Comparison of ENCODE assay signal across 11 mouse cellular contexts in genomic region chr13:42536501-42537210, GRCm38 (mm10).
DNase-seq lines count a peak whose midpoint lies in the region; ATAC-seq and TF ChIP-seq lines count a peak whose summit lies in the region.
"Had no signal": no experiment of that assay in that cellular context is flagged by ENCODE, and none has a peak within 500 bp of the region (broad histone marks: within the 10 kb centered on the region; RNA-seq: fewer than 3 reads in every experiment).

No protein-coding gene starts in this region.

- H3K9ac ChIP-seq in heart, embryonic 12.5 days, result no peak overlapping the region
- H3K9ac ChIP-seq in midbrain, embryonic 14.5 days (replicated peaks; ENCODE audit: low read length), result no peak overlapping the region
- H3K9ac ChIP-seq: intestine, embryonic 15.5 days had no signal

- no peaks in the 10 kb centered on the region for H3K36me3 ChIP-seq in heart, embryonic 12.5 days
- no peaks in the 10 kb centered on the region for H3K36me3 ChIP-seq in myocyte (ENCODE audit: control insufficient read depth, insufficient read depth)
- H3K36me3 ChIP-seq in midbrain, embryonic 14.5 days (ENCODE audit: control insufficient read depth, insufficient read depth, low read length), result no peaks in the 10 kb centered on the region
- H3K36me3 ChIP-seq: intestine, embryonic 15.5 days had no signal

- no peaks in the 10 kb centered on the region for H3K79me2 ChIP-seq in myocyte (ENCODE audit: control insufficient read depth, insufficient read depth)

- no peak overlapping the region for H3ac ChIP-seq in myocyte (ENCODE audit: control insufficient read depth, insufficient read length)

- 0 out of 2 replicates have a peak, but pooled peaks cover 5% of the 10 kb centered on the region for H3K9me3 ChIP-seq in heart, embryonic 12.5 days (replicated peaks)
- H3K9me3 ChIP-seq in midbrain, embryonic 14.5 days (ENCODE audit: control insufficient read depth, low read length), result no peaks in the 10 kb centered on the region; the same call in 1 of the 2 replicates
- H3K9me3 ChIP-seq: intestine, embryonic 15.5 days had no signal

- TF ChIP-seq POLR2A in myocyte (IDR thresholded peaks at IDR 0.05; ENCODE audit: insufficient read length, low read depth), result no peak

- H3K27me3 ChIP-seq in heart, embryonic 12.5 days (replicated peaks), result no peaks in the 10 kb centered on the region
- H3K27me3 ChIP-seq in myocyte (ENCODE audit: control insufficient read depth, insufficient read depth, insufficient read length), result no peaks in the 10 kb centered on the region
- no peaks in the 10 kb centered on the region for H3K27me3 ChIP-seq in midbrain, embryonic 14.5 days (ENCODE audit: control insufficient read depth, insufficient read depth, low read length)
- H3K27me3 ChIP-seq: intestine, embryonic 15.5 days had no signal

- WGBS in heart, embryonic 12.5 days, result 55% methylated on average over 7 of the region's 7 CpGs
- WGBS in midbrain, embryonic 14.5 days, result 78% methylated on average over 7 of the region's 7 CpGs

- H3K4me2 ChIP-seq in heart, embryonic 12.5 days, result no peak overlapping the region
- peak overlapping the region; percentile 41 for H3K4me2 ChIP-seq in myocyte (ENCODE audit: low read depth)
- H3K4me2 ChIP-seq in midbrain, embryonic 14.5 days (ENCODE audit: low read length), result no peak overlapping the region
- H3K4me2 ChIP-seq: intestine, embryonic 15.5 days had no signal

- H3K27ac ChIP-seq in heart, embryonic 12.5 days (ENCODE audit: poor library complexity, severe bottlenecking), result no peak overlapping the region
- no peak overlapping the region for H3K27ac ChIP-seq in midbrain, embryonic 14.5 days (replicated peaks; ENCODE audit: low read depth, low read length)
- H3K27ac ChIP-seq: intestine, embryonic 15.5 days had no signal

- H3K4me3 ChIP-seq in heart, embryonic 12.5 days, result no peak overlapping the region
- H3K4me3 ChIP-seq in myocyte, result no peak overlapping the region
- H3K4me3 ChIP-seq in midbrain, embryonic 14.5 days (replicated peaks; ENCODE audit: low read depth, low read length), result no peak overlapping the region
- H3K4me3 ChIP-seq: intestine, embryonic 15.5 days had no signal

- ATAC-seq in heart, embryonic 12.5 days (ENCODE audit: insufficient number of reproducible peaks, low FRiP score), result no peak
- ATAC-seq in frontal cortex, adult (ENCODE audit: low TSS enrichment), result peak; percentile 99
- no peak for ATAC-seq in midbrain, embryonic 14.5 days (ENCODE audit: low FRiP score, low TSS enrichment)
- ATAC-seq: intestine, embryonic 15.5 days had no signal

- H3K4me1 ChIP-seq in heart, embryonic 12.5 days (replicated peaks), result no peaks in the 10 kb centered on the region
- no peaks in the 10 kb centered on the region for H3K4me1 ChIP-seq in midbrain, embryonic 14.5 days (ENCODE audit: control insufficient read depth, insufficient read depth, low read length)
- H3K4me1 ChIP-seq: intestine, embryonic 15.5 days had no signal

- DNase-seq in heart, adult 11 months, result peak; percentile 96
- peak; percentile 31 for DNase-seq in heart, postnatal 4 days
- DNase-seq in urinary bladder, postnatal 14 days (ENCODE audit: low spot score), result no peak
- DNase-seq in lung, postnatal 4 days, result no peak
- DNase-seq in midbrain, embryonic 14.5 days, result no peak
- DNase-seq: adrenal gland, postnatal 25 days; cerebellum, adult 2 months had no signal

TF ChIP-seq in myocyte, 11 proteins besides CTCF, POLR2A, EP300 and RAD21:
- TF ChIP-seq TCF3 (IDR thresholded peaks at IDR 0.05; ENCODE audit: insufficient read length, low read depth), result no peak
- no peak for TF ChIP-seq POLR2AphosphoS2 (IDR thresholded peaks at IDR 0.05; ENCODE audit: insufficient read length, low read depth)
- no peak for TF ChIP-seq CEBPB (IDR thresholded peaks at IDR 0.05; ENCODE audit: insufficient read depth, poor library complexity, severe bottlenecking)
- TF ChIP-seq E2F4 (IDR thresholded peaks at IDR 0.05; ENCODE audit: insufficient read depth), result no peak
- no peak for TF ChIP-seq TCF12 (IDR thresholded peaks at IDR 0.05; ENCODE audit: insufficient read depth, poor library complexity, severe bottlenecking)
- no peak for TF ChIP-seq SRF (IDR thresholded peaks at IDR 0.05; ENCODE audit: control insufficient read depth, insufficient read length, low read depth)
- TF ChIP-seq MAX (IDR thresholded peaks at IDR 0.05; ENCODE audit: low read depth), result no peak
- no peak for TF ChIP-seq MYOD1 (IDR thresholded peaks at IDR 0.05; ENCODE audit: control insufficient read depth in 1 of 3, insufficient read length in 2 of 3, low read depth in 2 of 3)

Comparison
In these comparisons a context has a peak if more than half of its experiments do, and no peak if none do; other contexts are left out.
1. DNase-seq: peak in heart, adult 11 months (single experiment) and heart, postnatal 4 days (single experiment); none in urinary bladder, postnatal 14 days (single experiment), lung, postnatal 4 days (0 of 2) and midbrain, embryonic 14.5 days (single experiment).